Mouse (Mus musculus) lung, embryonic 16.5 days (tissue): ENCODE measurements around the gene 6430550D23Rik. TPM values are rescaled to one million over a fixed set of nuclear protein-coding genes. Genes with fewer than 3 reads are reported as not detected.
A peak's percentile ranks its signal among the peaks of the same experiment; 100 is the strongest.
"Not testable (repeated sequence)": the region's sequence is repeated elsewhere in the genome, so short reads cannot be mapped to it uniquely, and the experiment has no call there.

Experiments
- ATAC-seq: fragments of 200-750 bp; cut with Nextera tagmentation; 2 replicates; pipeline ENCODE4 v1.8.0; 2017; ENCODE audit warnings: low read depth, mild to moderate bottlenecking, moderate library complexity
- H3K27ac ChIP-seq: fragments of 300-500 bp; sonication (generic); 2 replicates; pipeline ENCODE4 v1.5.1; 2014; ENCODE audit warnings: mild to moderate bottlenecking, control low read depth, low read length
- H3K27me3 ChIP-seq: fragments of 300-500 bp; sonication (generic); 2 replicates; pipeline ENCODE4 v1.6.1; 2014; ENCODE audit warnings: low read depth, low read length, mixed read lengths; ENCODE audit not compliant: control insufficient read depth, insufficient read depth
- H3K36me3 ChIP-seq: fragments of 300-500 bp; sonication (generic); 2 replicates; pipeline ENCODE4 v1.6.1; 2014; ENCODE audit warnings: low read length; ENCODE audit not compliant: control insufficient read depth, insufficient read depth
- H3K4me1 ChIP-seq: fragments of 300-500 bp; sonication (generic); replicated peaks from 2 replicates; pipeline ENCODE4 v1.6.1; 2014; ENCODE audit warnings: low read length, mixed read lengths; ENCODE audit not compliant: control insufficient read depth, insufficient read depth
- H3K4me2 ChIP-seq: fragments of 300-500 bp; sonication (generic); 2 replicates; pipeline ENCODE4 v1.6.1; 2014; ENCODE audit warnings: low read depth, low read length, control low read depth
- H3K4me3 ChIP-seq: fragments of 300-500 bp; sonication (generic); 2 replicates; pipeline ENCODE4 v1.5.1; 2014; ENCODE audit warnings: mild to moderate bottlenecking, low read length, control low read depth
- H3K9ac ChIP-seq: fragments of 300-500 bp; sonication (generic); 2 replicates; pipeline ENCODE4 v1.6.1; 2014; ENCODE audit warnings: low read length, control low read depth
- H3K9me3 ChIP-seq: fragments of 300-500 bp; sonication (generic); 2 replicates; pipeline ENCODE4 v1.6.1; 2016; ENCODE audit warnings: low read length; ENCODE audit not compliant: control insufficient read depth
- WGBS: fragments of 180-500 bp; shearing (Covaris S2); extraction: QIAGEN DNeasy Blood & Tissue Kit; methylation state at CpG from one replicate; pipeline ENCODE4 v1.1.7; 2014; 5-methylcytosine and 5-hydroxymethylcytosine counted together
- polyA plus RNA-seq: library from polyadenylated mRNA; unstranded; fragments of >200 nt; fragmentation: Nextera tagmentation; extraction: Ambion mirVana; gene quantifications from 2 replicates; pipeline ENCODE4 v1.2.1, GENCODE M21; 2015

6430550D23Rik gene
- polyA plus RNA-seq, 1 experiment from 2014 or later, result 1.5 TPM

GRCm38 (mm10) chr2:155928711-155929345 lies 78.9 kb downstream of the 6430550D23Rik start:
- no peak overlapping the region for H3K27ac ChIP-seq

GRCm38 (mm10) chr2:155925213-155925612 lies 82.6 kb downstream of the 6430550D23Rik start:
- H3K4me1 ChIP-seq, H3K9me3 ChIP-seq: not testable (repeated sequence)

More at GRCm38 (mm10) chr2:155928711-155929345, 78.9 kb downstream of the 6430550D23Rik start:
- 70% methylated on average over 7 of the region's 7 CpGs for WGBS
- Histone ChIP-seq H3K27me3 (no peaks in the 10 kb centered on the region), H3K4me2 (peak overlapping the region; percentile 61), H3K4me3 (peak overlapping the region; percentile 80), H3K9ac (peak overlapping the region; percentile 75), H3K36me3 (no peaks in the 10 kb centered on the region), H3K4me1 (peaks cover 7% of the 10 kb centered on the region), H3K9me3 (no peaks in the 10 kb centered on the region)
- ATAC-seq, result no peak

More at GRCm38 (mm10) chr2:155925213-155925612, 82.6 kb downstream of the 6430550D23Rik start:
- H3K4me3 ChIP-seq, H3K4me2 ChIP-seq, H3K9ac ChIP-seq, H3K36me3 ChIP-seq, H3K27ac ChIP-seq, ATAC-seq, H3K27me3 ChIP-seq: not testable (repeated sequence)
- 94% methylated on average over 6 of the region's 6 CpGs for WGBS

Other genes starting within 250 kb of the 6430550D23Rik start
- 0.06 and 0.09 TPM in 2 replicates for gene Mmp24, start 232.6 kb downstream of the 6430550D23Rik start, polyA plus RNA-seq
- 19.4 and 21.6 TPM in 2 replicates for gene BC029722, start 188.6 kb downstream of the 6430550D23Rik start, polyA plus RNA-seq
- 155 and 163 TPM in 2 replicates for gene Eif6, start 181.1 kb downstream of the 6430550D23Rik start, polyA plus RNA-seq
- gene Fam83c, start 173.1 kb downstream of the 6430550D23Rik start, polyA plus RNA-seq, result 0.11 and 0.13 TPM in 2 replicates
- 59.6 and 64.9 TPM in 2 replicates for gene Uqcc1, start 77.7 kb downstream of the 6430550D23Rik start, polyA plus RNA-seq
- not detected in 2 replicates for gene Gm15557, start 67.2 kb downstream of the 6430550D23Rik start, polyA plus RNA-seq
- 0.23 and 0.33 TPM in 2 replicates for gene Gdf5, start 62.6 kb downstream of the 6430550D23Rik start, polyA plus RNA-seq
- gene Cep250, start 51.5 kb downstream of the 6430550D23Rik start, polyA plus RNA-seq, result 16.3 and 17.6 TPM in 2 replicates
- 224 and 242 TPM in 2 replicates for gene Ergic3, start 68 bp upstream of the 6430550D23Rik start, polyA plus RNA-seq
- gene Fer1l4, start 45.0 kb upstream of the 6430550D23Rik start, polyA plus RNA-seq, result not detected in 2 replicates
- gene Spag4, start 57.2 kb upstream of the 6430550D23Rik start, polyA plus RNA-seq, result 1.9 and 2.5 TPM in 2 replicates
- 71.0 and 75.1 TPM in 2 replicates for gene Cpne1, start 104.0 kb upstream of the 6430550D23Rik start, polyA plus RNA-seq
- 24.6 and 31.3 TPM in 2 replicates for gene Rbm12, start 104.0 kb upstream of the 6430550D23Rik start, polyA plus RNA-seq
- 20.7 and 21.4 TPM in 2 replicates for gene Gm28036, start 119.1 kb upstream of the 6430550D23Rik start, polyA plus RNA-seq
- gene Romo1, start 136.1 kb upstream of the 6430550D23Rik start, polyA plus RNA-seq, result 338 and 368 TPM in 2 replicates
- 41.0 and 43.6 TPM in 2 replicates for gene Nfs1, start 136.2 kb upstream of the 6430550D23Rik start, polyA plus RNA-seq
- 628 and 645 TPM in 2 replicates for gene Rbm39, start 172.3 kb upstream of the 6430550D23Rik start, polyA plus RNA-seq
- gene Phf20, start 188.5 kb upstream of the 6430550D23Rik start, polyA plus RNA-seq, result 62.8 and 70.6 TPM in 2 replicates